Mouse (Mus musculus) left cerebral cortex, postnatal 4 days (tissue): ENCODE data around the gene Gm17542. TPM values are rescaled to one million over a fixed set of nuclear protein-coding genes. Genes with fewer than 3 reads are reported as not detected.

Source experiments
- total RNA-seq, 2 experiments: library from RNA; stranded (reverse); gene quantifications; 2 replicates each; pipeline ENCODE4 v1.2.3; 2021

Gene Gm17542
- total RNA-seq, 2 experiments from 2014 or later: not detected

Other genes with a start within 250 kb of the Gm17542 start
- 1 to 10 TPM; 7.5 to 8.0 TPM for gene Ccdc138, start 220.3 kb downstream of the Gm17542 start, total RNA-seq
- under 1 TPM; 0.24 to 0.28 TPM for gene Edar, start 42.6 kb downstream of the Gm17542 start, total RNA-seq
- gene Sh3rf3, start 95.1 kb upstream of the Gm17542 start, total RNA-seq: 100 to 1,000 TPM in 1 of 2 experiments, 10 to 100 TPM in 1; 99.5 to 101 TPM